Mouse (Mus musculus): ENCODE data around the gene Acot1.
"Not testable (repeated sequence)": the region's sequence is repeated elsewhere in the genome, so short reads cannot be mapped to it uniquely, and the experiment has no call there.

The Acot1 gene

GRCm38 (mm10) chr12:84009171-84009965, at the start of gene Acot1:
Gene Acot1, plus strand, starts transcription at chr12:84009490.
- DNase-seq (ENCODE audit: low spot score in 2 of 2) = peak; percentile 42 to 64

GRCm38 (mm10) chr12:83965235-83965634, 44.1 kb upstream of the Acot1 start:
- no peak for DNase-seq (ENCODE audit: low spot score in 2 of 2)

- DNase-seq (ENCODE audit: low spot score in 2 of 2) = peak; percentile 47 to 70
Observed at GRCm38 (mm10) chr12:83972117-83972516, 37.2 kb upstream of the Acot1 start.

- DNase-seq (ENCODE audit: low spot score in 2 of 2) = no peak
Observed at GRCm38 (mm10) chr12:83978862-83979261, 30.4 kb upstream of the Acot1 start.

GRCm38 (mm10) chr12:83981615-83982014, 27.7 kb upstream of the Acot1 start:
- DNase-seq (ENCODE audit: low spot score in 2 of 2) = no peak

- no peak for DNase-seq (ENCODE audit: low spot score in 2 of 2)
Observed at GRCm38 (mm10) chr12:83984752-83985151, 24.5 kb upstream of the Acot1 start, which contains the start of gene Heatr4. Gene Heatr4, minus strand, starts transcription at chr12:83984852.

- DNase-seq (ENCODE audit: low spot score in 2 of 2) = no peak
Observed at GRCm38 (mm10) chr12:83987242-83987582, 22.1 kb upstream of the Acot1 start.

- DNase-seq (ENCODE audit: low spot score in 2 of 2) = peak; percentile 77 to 85
Observed at GRCm38 (mm10) chr12:83987583-83988441, 21.5 kb upstream of the Acot1 start, which contains the start of gene Acot2. Gene Acot2, plus strand, starts transcription at chr12:83987861.

- DNase-seq (ENCODE audit: low spot score in 2 of 2) = no peak
Observed at GRCm38 (mm10) chr12:83988483-83988882, 20.8 kb upstream of the Acot1 start.

- no peak for DNase-seq (ENCODE audit: low spot score in 2 of 2)
Observed at GRCm38 (mm10) chr12:83989378-83989777, 19.9 kb upstream of the Acot1 start.

- no peak for DNase-seq (ENCODE audit: low spot score in 2 of 2)
Observed at GRCm38 (mm10) chr12:83997221-83997620, 12.1 kb upstream of the Acot1 start.

- DNase-seq (ENCODE audit: low spot score in 2 of 2) = peak; percentile 25 to 31
Observed at GRCm38 (mm10) chr12:83998341-83999107, 10.8 kb upstream of the Acot1 start.

GRCm38 (mm10) chr12:83999237-83999636, 10.1 kb upstream of the Acot1 start:
- DNase-seq (ENCODE audit: low spot score in 2 of 2) = not testable (repeated sequence)

- DNase-seq (ENCODE audit: low spot score in 2 of 2) = no peak
Observed at GRCm38 (mm10) chr12:84000418-84000817, 8.9 kb upstream of the Acot1 start.

- DNase-seq (ENCODE audit: low spot score in 2 of 2) = no peak
Observed at GRCm38 (mm10) chr12:84003866-84004265, 5.4 kb upstream of the Acot1 start.

- DNase-seq (ENCODE audit: low spot score in 2 of 2) = no peak
Observed at GRCm38 (mm10) chr12:84008251-84008650, 1.0 kb upstream of the Acot1 start.

- DNase-seq (ENCODE audit: low spot score in 2 of 2) = no peak
Observed at GRCm38 (mm10) chr12:84008729-84009128, 561 bp upstream of the Acot1 start.

- DNase-seq (ENCODE audit: low spot score in 2 of 2) = no peak
Observed at GRCm38 (mm10) chr12:84010201-84010600, 911 bp downstream of the Acot1 start.

- peak; percentile 54 to 64 for DNase-seq (ENCODE audit: low spot score in 2 of 2)
Observed at GRCm38 (mm10) chr12:84011251-84012040, 2.2 kb downstream of the Acot1 start.

GRCm38 (mm10) chr12:84013130-84013529, 3.8 kb downstream of the Acot1 start:
- no peak for DNase-seq (ENCODE audit: low spot score in 2 of 2)

GRCm38 (mm10) chr12:84013701-84014100, 4.4 kb downstream of the Acot1 start:
- DNase-seq (ENCODE audit: low spot score in 2 of 2) = peak; percentile 30 to 40
